Mouse (Mus musculus): Measurements from ENCODE around the gene Pts. TPM values are rescaled to one million over a fixed set of nuclear protein-coding genes. Genes with fewer than 3 reads are reported as not detected.

The Pts gene
- 23.3 and 25.3 TPM in 2 replicates for polyA plus RNA-seq (2012; rRNA removed)

GRCm38 (mm10) chr9:50528293-50528892 lies at the start of gene Pts:
Pts (minus strand) TSS chr9:50528724.

GRCm38 (mm10) chr9:50561145-50561917 lies 32.8 kb upstream of the Pts start, which contains the start of gene Tex12:
Tex12 (minus strand) TSS chr9:50561325.

GRCm38 (mm10) chr9:50555094-50555446 lies 26.5 kb upstream of the Pts start, which contains the start of gene Bco2:
Bco2 (minus strand) TSS chr9:50555181.

GRCm38 (mm10) chr9:50554241-50555093 lies 25.9 kb upstream of the Pts start, which contains the start of gene Il18:
Il18 (plus strand) TSS chr9:50554827.

GRCm38 (mm10) chr9:50494311-50494710 lies 34.2 kb downstream of the Pts start, which contains the start of gene Plet1:
Plet1 (plus strand) TSS chr9:50494525.

Other genes with a start within 250 kb of the Pts start
- gene Rpl10-ps3, start 183.8 kb downstream of the Pts start, polyA plus RNA-seq (2012; rRNA removed), result 60.1 and 89.1 TPM in 2 replicates
- 0.17 and 0.23 TPM in 2 replicates for gene Plet1, start 34.2 kb downstream of the Pts start, polyA plus RNA-seq (2012; rRNA removed)
- 4.8 and 5.8 TPM in 2 replicates for gene Il18, start 26.1 kb upstream of the Pts start, polyA plus RNA-seq (2012; rRNA removed)
- 0.21 and 0.35 TPM in 2 replicates for gene Bco2, start 26.5 kb upstream of the Pts start, polyA plus RNA-seq (2012; rRNA removed)
- not detected in 2 replicates for gene Tex12, start 32.6 kb upstream of the Pts start, polyA plus RNA-seq (2012; rRNA removed)
- 159 and 197 TPM in 2 replicates for gene Sdhd, start 75.1 kb upstream of the Pts start, polyA plus RNA-seq (2012; rRNA removed)
- 155 and 158 TPM in 2 replicates for gene Timm8b, start 75.2 kb upstream of the Pts start, polyA plus RNA-seq (2012; rRNA removed)
- gene Pih1d2, start 88.6 kb upstream of the Pts start, polyA plus RNA-seq (2012; rRNA removed), result 0.81 and 1.0 TPM in 2 replicates
- gene Nkapd1, start 88.7 kb upstream of the Pts start, polyA plus RNA-seq (2012; rRNA removed), result 5.2 and 5.3 TPM in 2 replicates
- gene Dlat, start 131.1 kb upstream of the Pts start, polyA plus RNA-seq (2012; rRNA removed), result 15.2 and 15.3 TPM in 2 replicates
- 0.62 and 0.83 TPM in 2 replicates for gene Dixdc1, start 210.8 kb upstream of the Pts start, polyA plus RNA-seq (2012; rRNA removed)
- gene 2310030G06Rik, start 217.8 kb upstream of the Pts start, polyA plus RNA-seq (2012; rRNA removed), result 1.9 and 2.2 TPM in 2 replicates
- 1.8 and 3.2 TPM in 2 replicates for gene Cryab, start 222.6 kb upstream of the Pts start, polyA plus RNA-seq (2012; rRNA removed)
- 0.22 and 1.2 TPM in 2 replicates for gene Hspb2, start 223.6 kb upstream of the Pts start, polyA plus RNA-seq (2012; rRNA removed)
- 5.0 and 5.7 TPM in 2 replicates for gene Fdxacb1, start 239.5 kb upstream of the Pts start, polyA plus RNA-seq (2012; rRNA removed)
- gene Alg9, start 246.3 kb upstream of the Pts start, polyA plus RNA-seq (2012; rRNA removed), result 9.5 and 10.7 TPM in 2 replicates
- gene 1110032A03Rik, start 246.8 kb upstream of the Pts start, polyA plus RNA-seq (2012; rRNA removed), result 10.6 and 13.0 TPM in 2 replicates

Measured in liver, embryonic 14 days (tissue).